Mouse (Mus musculus): Measurements from ENCODE around the gene Mrpl58.

Gene Mrpl58

GRCm38 (mm10) chr11:115455619-115456018 is 52.1 kb downstream of the Mrpl58 start:
- no peak for DNase-seq (ENCODE audit: extremely low spot score, low read depth, low spot score)

- DNase-seq (ENCODE audit: extremely low spot score, low read depth, low spot score): no peak
Measured at GRCm38 (mm10) chr11:115456182-115456581, 52.6 kb downstream of the Mrpl58 start.

GRCm38 (mm10) chr11:115457405-115457804 is 53.9 kb downstream of the Mrpl58 start:
- no peak for DNase-seq (ENCODE audit: extremely low spot score, low read depth, low spot score)

- no peak for DNase-seq (ENCODE audit: extremely low spot score, low read depth, low spot score)
Measured at GRCm38 (mm10) chr11:115460976-115461375, 57.4 kb downstream of the Mrpl58 start.

GRCm38 (mm10) chr11:115461846-115462242 is 58.3 kb downstream of the Mrpl58 start:
- no peak for DNase-seq (ENCODE audit: extremely low spot score, low read depth, low spot score)

Data from hindlimb bud, embryonic 11.5 days (tissue).